Comparison of ENCODE assay signal across 18 mouse cellular contexts in the genomic region with DNA sequence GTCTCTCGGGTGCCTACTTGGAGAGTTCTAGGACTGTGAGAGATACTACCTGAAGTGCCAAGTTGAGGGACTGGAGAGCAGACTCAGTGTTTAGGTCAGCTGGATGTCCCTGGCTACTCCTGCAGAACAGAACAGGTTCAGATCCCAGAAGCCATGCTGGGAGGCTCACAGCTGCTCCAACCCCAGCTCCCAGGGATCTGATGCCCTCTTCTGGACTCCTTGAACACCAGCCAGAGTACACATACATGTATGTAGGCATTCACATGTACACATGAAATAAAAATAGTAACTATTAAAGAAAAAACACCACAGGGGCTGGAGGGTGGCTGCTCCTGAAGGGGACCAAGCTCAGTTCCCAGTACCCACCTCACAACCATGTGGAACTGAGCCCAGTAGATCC.
DNase-seq lines count a peak whose midpoint lies in the region; ATAC-seq and TF ChIP-seq lines count a peak whose summit lies in the region.
"Had no signal": no experiment of that assay in that cellular context is flagged by ENCODE, and none has a peak within 500 bp of the region (broad histone marks: within the 10 kb centered on the region; RNA-seq: fewer than 3 reads in every experiment).

No protein-coding gene starts in this region.

- no peak overlapping the region for H3K27ac ChIP-seq in forebrain, postnatal 0 days (ENCODE audit: low read depth, low read length)
- H3K27ac ChIP-seq in forebrain, embryonic 14.5 days (ENCODE audit: low read depth, low read length) = no peak overlapping the region
- H3K27ac ChIP-seq in kidney, embryonic 16.5 days (ENCODE audit: low read length) = no peak overlapping the region
- H3K27ac ChIP-seq in midbrain, embryonic 14.5 days (replicated peaks; ENCODE audit: low read depth, low read length) = no peak overlapping the region
- no peak overlapping the region for H3K27ac ChIP-seq in midbrain, embryonic 11.5 days (ENCODE audit: low read depth, low read length)
- no peak overlapping the region for H3K27ac ChIP-seq in stomach, postnatal 0 days (replicated peaks)
- H3K27ac ChIP-seq: limb, embryonic 12.5 days; lung, embryonic 15.5 days; stomach, embryonic 15.5 days had no signal

- WGBS in forebrain, postnatal 0 days = 75% methylated on average over 1 of the region's 1 CpGs
- WGBS in forebrain, embryonic 14.5 days = 86% methylated on average over 1 of the region's 1 CpGs
- 96% methylated on average over 1 of the region's 1 CpGs for WGBS in kidney, embryonic 16.5 days
- 100% methylated on average over 1 of the region's 1 CpGs for WGBS in midbrain, embryonic 14.5 days
- WGBS in midbrain, embryonic 11.5 days = 100% methylated on average over 1 of the region's 1 CpGs
- WGBS in stomach, postnatal 0 days = 100% methylated on average over 1 of the region's 1 CpGs

- no peaks in the 10 kb centered on the region for H3K36me3 ChIP-seq in forebrain, postnatal 0 days (ENCODE audit: insufficient read depth)
- H3K36me3 ChIP-seq in forebrain, embryonic 14.5 days (ENCODE audit: control insufficient read depth, insufficient read depth, low read length) = no peaks in the 10 kb centered on the region
- H3K36me3 ChIP-seq in kidney, embryonic 16.5 days (ENCODE audit: insufficient read depth, low read length) = no peaks in the 10 kb centered on the region
- no peaks in the 10 kb centered on the region for H3K36me3 ChIP-seq in midbrain, embryonic 14.5 days (ENCODE audit: control insufficient read depth, insufficient read depth, low read length)
- no peaks in the 10 kb centered on the region for H3K36me3 ChIP-seq in midbrain, embryonic 11.5 days (ENCODE audit: control insufficient read depth, insufficient read depth, low read length)
- H3K36me3 ChIP-seq in stomach, postnatal 0 days (ENCODE audit: control insufficient read depth, insufficient read depth, low read length) = no peaks in the 10 kb centered on the region
- H3K36me3 ChIP-seq: heart, embryonic 12.5 days; limb, embryonic 12.5 days; lung, embryonic 15.5 days; stomach, embryonic 15.5 days had no signal

- no peak overlapping the region for H3K4me3 ChIP-seq in forebrain, postnatal 0 days (ENCODE audit: low read depth, low read length)
- H3K4me3 ChIP-seq in forebrain, embryonic 14.5 days (ENCODE audit: low read depth, low read length) = no peak overlapping the region
- H3K4me3 ChIP-seq in kidney, embryonic 16.5 days (ENCODE audit: low read length) = no peak overlapping the region
- no peak overlapping the region for H3K4me3 ChIP-seq in midbrain, embryonic 14.5 days (replicated peaks; ENCODE audit: low read depth, low read length)
- no peak overlapping the region for H3K4me3 ChIP-seq in midbrain, embryonic 11.5 days (ENCODE audit: low read depth, low read length)
- no peak overlapping the region for H3K4me3 ChIP-seq in stomach, postnatal 0 days (ENCODE audit: low read depth, low read length)
- H3K4me3 ChIP-seq: erythroblast, embryonic 14.5 days; heart, embryonic 12.5 days; limb, embryonic 12.5 days; lung, embryonic 15.5 days; stomach, embryonic 15.5 days had no signal

- TF ChIP-seq EP300 in stomach, postnatal 0 days (optimal IDR thresholded peaks at IDR 0.05) = no peak

- TF ChIP-seq CTCF in forebrain, postnatal 0 days (IDR thresholded peaks at IDR 0.05; ENCODE audit: low read depth) = 0 out of 2 replicates have a peak, but pooled peaks have one; percentile 22
- TF ChIP-seq CTCF in stomach, postnatal 0 days (IDR thresholded peaks at IDR 0.05; ENCODE audit: low read depth) = peak; percentile 60

- H3K9ac ChIP-seq in forebrain, postnatal 0 days = no peak overlapping the region
- H3K9ac ChIP-seq in forebrain, embryonic 14.5 days (ENCODE audit: low read length) = no peak overlapping the region
- H3K9ac ChIP-seq in kidney, embryonic 16.5 days (replicated peaks; ENCODE audit: low read length) = no peak overlapping the region
- no peak overlapping the region for H3K9ac ChIP-seq in midbrain, embryonic 14.5 days (replicated peaks; ENCODE audit: low read length)
- no peak overlapping the region for H3K9ac ChIP-seq in midbrain, embryonic 11.5 days (ENCODE audit: low read length)
- H3K9ac ChIP-seq in stomach, postnatal 0 days (ENCODE audit: low read length) = no peak overlapping the region
- H3K9ac ChIP-seq: heart, embryonic 12.5 days; limb, embryonic 12.5 days; lung, embryonic 15.5 days; stomach, embryonic 15.5 days had no signal

- no peak for ATAC-seq in forebrain, postnatal 0 days
- ATAC-seq in forebrain, embryonic 14.5 days = no peak
- ATAC-seq in kidney, embryonic 16.5 days (ENCODE audit: low FRiP score, low TSS enrichment) = no peak
- no peak for ATAC-seq in midbrain, embryonic 14.5 days (ENCODE audit: low FRiP score, low TSS enrichment)
- no peak for ATAC-seq in midbrain, embryonic 11.5 days (ENCODE audit: low FRiP score)
- ATAC-seq in stomach, postnatal 0 days (ENCODE audit: low FRiP score, low TSS enrichment) = no peak
- ATAC-seq: CD4-positive, CD25-positive, alpha-beta regulatory T cell, adult 4 months had no signal

- H3K9me3 ChIP-seq in forebrain, postnatal 0 days (ENCODE audit: low read length) = no peaks in the 10 kb centered on the region
- H3K9me3 ChIP-seq in forebrain, embryonic 14.5 days (replicated peaks; ENCODE audit: control insufficient read depth, low read length) = no peaks in the 10 kb centered on the region
- H3K9me3 ChIP-seq in kidney, embryonic 16.5 days (ENCODE audit: low read length) = no peaks in the 10 kb centered on the region
- H3K9me3 ChIP-seq in midbrain, embryonic 14.5 days (ENCODE audit: control insufficient read depth, low read length) = no peaks in the 10 kb centered on the region
- no peaks in the 10 kb centered on the region for H3K9me3 ChIP-seq in midbrain, embryonic 11.5 days (ENCODE audit: control insufficient read depth, low read length)
- H3K9me3 ChIP-seq in stomach, postnatal 0 days (ENCODE audit: control insufficient read depth, low read length) = no peaks in the 10 kb centered on the region
- H3K9me3 ChIP-seq: limb, embryonic 12.5 days; lung, embryonic 15.5 days; stomach, embryonic 15.5 days had no signal

- no peaks in the 10 kb centered on the region for H3K4me1 ChIP-seq in forebrain, postnatal 0 days (ENCODE audit: insufficient read depth)
- H3K4me1 ChIP-seq in forebrain, embryonic 14.5 days (ENCODE audit: control insufficient read depth, insufficient read depth, low read length) = no peaks in the 10 kb centered on the region
- peaks cover 3% of the 10 kb centered on the region; the same call in 1 of the 2 replicates for H3K4me1 ChIP-seq in kidney, embryonic 16.5 days (ENCODE audit: insufficient read depth, low read length)
- no peaks in the 10 kb centered on the region for H3K4me1 ChIP-seq in midbrain, embryonic 14.5 days (ENCODE audit: control insufficient read depth, insufficient read depth, low read length)
- no peaks in the 10 kb centered on the region; the same call in 1 of the 2 replicates for H3K4me1 ChIP-seq in midbrain, embryonic 11.5 days (ENCODE audit: control insufficient read depth, insufficient read depth, low read length)
- no peaks in the 10 kb centered on the region for H3K4me1 ChIP-seq in stomach, postnatal 0 days (replicated peaks; ENCODE audit: control insufficient read depth, insufficient read depth)
- H3K4me1 ChIP-seq: lung, embryonic 15.5 days; stomach, embryonic 15.5 days had no signal

- H3K4me2 ChIP-seq in forebrain, postnatal 0 days (ENCODE audit: low read depth) = no peak overlapping the region
- H3K4me2 ChIP-seq in forebrain, embryonic 14.5 days (ENCODE audit: low read length) = no peak overlapping the region
- no peak overlapping the region for H3K4me2 ChIP-seq in kidney, embryonic 16.5 days (replicated peaks; ENCODE audit: low read depth, low read length)
- no peak overlapping the region for H3K4me2 ChIP-seq in midbrain, embryonic 14.5 days (ENCODE audit: low read length)
- H3K4me2 ChIP-seq in midbrain, embryonic 11.5 days = no peak overlapping the region
- no peak overlapping the region for H3K4me2 ChIP-seq in stomach, postnatal 0 days (replicated peaks; ENCODE audit: low read depth)
- H3K4me2 ChIP-seq: heart, embryonic 12.5 days; limb, embryonic 12.5 days; lung, embryonic 15.5 days; stomach, embryonic 15.5 days had no signal

- H3K27me3 ChIP-seq in forebrain, postnatal 0 days (ENCODE audit: insufficient read depth, low read length) = no peaks in the 10 kb centered on the region
- H3K27me3 ChIP-seq in forebrain, embryonic 14.5 days (replicated peaks; ENCODE audit: control insufficient read depth, insufficient read depth, low read length) = no peaks in the 10 kb centered on the region
- no peaks in the 10 kb centered on the region for H3K27me3 ChIP-seq in kidney, embryonic 16.5 days (ENCODE audit: insufficient read depth, low read length)
- no peaks in the 10 kb centered on the region for H3K27me3 ChIP-seq in midbrain, embryonic 14.5 days (ENCODE audit: control insufficient read depth, insufficient read depth, low read length)
- no peaks in the 10 kb centered on the region for H3K27me3 ChIP-seq in midbrain, embryonic 11.5 days (ENCODE audit: control insufficient read depth, insufficient read depth, low read length)
- H3K27me3 ChIP-seq in stomach, postnatal 0 days (ENCODE audit: control insufficient read depth, insufficient read depth, low read length) = no peaks in the 10 kb centered on the region
- H3K27me3 ChIP-seq: limb, embryonic 12.5 days; lung, embryonic 15.5 days; stomach, embryonic 15.5 days had no signal

- DNase-seq in forebrain, postnatal 0 days = no peak
- no peak for DNase-seq in forebrain, embryonic 14.5 days (ENCODE audit: low spot score)
- DNase-seq in kidney, postnatal 25 days = peak; percentile 19 to 46
- DNase-seq in midbrain, embryonic 14.5 days = peak; percentile 27
- no peak for DNase-seq in midbrain, embryonic 11.5 days (ENCODE audit: low spot score, missing footprints)
- DNase-seq in stomach, postnatal 0 days (ENCODE audit: low spot score) = no peak
- no peak for DNase-seq in layer of hippocampus, adult 9-10 months (ENCODE audit: low spot score)
- DNase-seq: cerebellum, adult 11 months; gastrocnemius, postnatal 36 days; kidney, adult 18-20 months; thymus, postnatal 25 days had no signal

Comparison
In these comparisons a context has a peak if more than half of its experiments do, and no peak if none do; other contexts are left out.
1. DNase-seq: peak in kidney, postnatal 25 days (2 of 2) and midbrain, embryonic 14.5 days (single experiment); none in forebrain, postnatal 0 days (single experiment), forebrain, embryonic 14.5 days (single experiment), midbrain, embryonic 11.5 days (single experiment), stomach, postnatal 0 days (single experiment) and layer of hippocampus, adult 9-10 months (single experiment).